Mouse (Mus musculus) kidney, embryonic 16.5 days (tissue): ENCODE measurements around the gene Wbp2nl. TPM values are rescaled to one million over a fixed set of nuclear protein-coding genes. Genes with fewer than 3 reads are reported as not detected.
"Not testable (repeated sequence)": the region's sequence is repeated elsewhere in the genome, so short reads cannot be mapped to it uniquely, and the experiment has no call there.

ENCODE experiments used
- ATAC-seq: fragments of 200-750 bp; cut with Nextera tagmentation; 2 replicates; pipeline ENCODE4 v1.8.0; 2017; ENCODE audit warnings: moderate TSS enrichment; ENCODE audit not compliant: low FRiP score, low TSS enrichment
- H3K27ac ChIP-seq: fragments of 300-500 bp; sonication (generic); 2 replicates; pipeline ENCODE4 v1.5.1; 2014; ENCODE audit warnings: low read length
- H3K27me3 ChIP-seq: fragments of 300-500 bp; sonication (generic); 2 replicates; pipeline ENCODE4 v1.6.1; 2014; ENCODE audit warnings: low read length, control low read depth, mixed read lengths; ENCODE audit not compliant: insufficient read depth
- H3K36me3 ChIP-seq: fragments of 300-500 bp; sonication (generic); 2 replicates; pipeline ENCODE4 v1.6.1; 2014; ENCODE audit warnings: low read length, control low read depth, mixed read lengths; ENCODE audit not compliant: insufficient read depth
- H3K4me1 ChIP-seq: fragments of 300-500 bp; sonication (generic); 2 replicates; pipeline ENCODE4 v1.6.1; 2014; ENCODE audit warnings: low read length, control low read depth, mixed read lengths; ENCODE audit not compliant: insufficient read depth
- H3K4me2 ChIP-seq: fragments of 300-500 bp; sonication (generic); replicated peaks from 2 replicates; pipeline ENCODE4 v1.6.1; 2014; ENCODE audit warnings: low read depth, low read length
- H3K4me3 ChIP-seq: fragments of 300-500 bp; sonication (generic); 2 replicates; pipeline ENCODE4 v1.5.1; 2014; ENCODE audit warnings: mild to moderate bottlenecking, low read length
- H3K9ac ChIP-seq: fragments of 300-500 bp; sonication (generic); replicated peaks from 2 replicates; pipeline ENCODE4 v1.6.1; 2014; ENCODE audit warnings: low read length
- H3K9me3 ChIP-seq: fragments of 300-500 bp; sonication (generic); 2 replicates; pipeline ENCODE4 v1.6.1; 2016; ENCODE audit warnings: low read length, control low read depth
- WGBS: fragments of 180-500 bp; shearing (Covaris S2); extraction: QIAGEN DNeasy Blood & Tissue Kit; methylation state at CpG from one replicate; pipeline ENCODE4 v1.1.7; 2014; 5-methylcytosine and 5-hydroxymethylcytosine counted together
- polyA plus RNA-seq: library from polyadenylated mRNA; unstranded; fragments of >200 nt; fragmentation: Nextera tagmentation; extraction: Ambion mirVana; gene quantifications from 2 replicates; pipeline ENCODE4 v1.2.1, GENCODE M21; 2015

The Wbp2nl gene
- polyA plus RNA-seq, 1 experiment from 2014 or later: 0.61 TPM

- Histone ChIP-seq H3K4me2 (peak overlapping the region; percentile 89), H3K27ac (peak overlapping the region; percentile 83), H3K4me3 (peak overlapping the region; percentile 98), H3K9ac (peak overlapping the region; percentile 99), H3K9me3 (no peaks in the 10 kb centered on the region), H3K36me3 (peaks cover 22% of the 10 kb centered on the region), H3K27me3 (no peaks in the 10 kb centered on the region), H3K4me1 (peaks cover 23% of the 10 kb centered on the region)
- under 1% methylated on average over 23 of the region's 23 CpGs for WGBS
- ATAC-seq: no peak
Measured at GRCm38 (mm10) chr15:82353745-82354113, 55.0 kb downstream of the Wbp2nl start.

- ATAC-seq: peak; percentile 100
- H3K9ac ChIP-seq: peak within 1 kb of the TSS; percentile 99
Measured at GRCm38 (mm10) chr15:82354126-82354945, 55.6 kb downstream of the Wbp2nl start, which contains the start of gene Ndufa6. Gene Ndufa6, minus strand, starts transcription at chr15:82354322.

GRCm38 (mm10) chr15:82358431-82359260 is 59.9 kb downstream of the Wbp2nl start:
- no peak for ATAC-seq
- Histone ChIP-seq H3K9ac (0 out of 2 replicates have a peak overlapping the region, but pooled peaks have one; percentile 42), H3K4me2 (0 out of 2 replicates have a peak overlapping the region, but pooled peaks have one; percentile 14), H3K27me3 (no peaks in the 10 kb centered on the region), H3K36me3 (no peaks in the 10 kb centered on the region), H3K27ac (peak overlapping the region; percentile 27; the same call in 1 of the 2 replicates), H3K4me1 (peaks cover 23% of the 10 kb centered on the region), H3K9me3 (no peaks in the 10 kb centered on the region), H3K4me3 (no peak overlapping the region)
- WGBS: 48% methylated on average over 22 of the region's 22 CpGs

More at GRCm38 (mm10) chr15:82354126-82354945, 55.6 kb downstream of the Wbp2nl start, which contains the start of gene Ndufa6:
- Histone ChIP-seq H3K27ac (peak within 1 kb of the TSS; percentile 94), H3K4me2 (peak within 1 kb of the TSS; percentile 89), H3K4me3 (peak within 1 kb of the TSS; percentile 98), H3K27me3 (no peaks in the 10 kb centered on the region), H3K36me3 (peaks cover 16% of the 10 kb centered on the region), H3K9me3 (no peaks in the 10 kb centered on the region), H3K4me1 (peaks cover 27% of the 10 kb centered on the region)
- WGBS: 2% methylated on average over 57 of the region's 57 CpGs

- no peak overlapping the region for H3K4me2 ChIP-seq
- no peaks in the 10 kb centered on the region for H3K36me3 ChIP-seq
- peaks cover 17% of the 10 kb centered on the region; the same call in 1 of the 2 replicates for H3K4me1 ChIP-seq
- 63% methylated on average over 11 of the region's 11 CpGs for WGBS
- H3K9ac ChIP-seq: 0 out of 2 replicates have a peak overlapping the region, but pooled peaks have one; percentile 27
- peak overlapping the region; percentile 29 for H3K27ac ChIP-seq
- H3K4me3 ChIP-seq: no peak overlapping the region
- ATAC-seq: peak; percentile 86
- no peaks in the 10 kb centered on the region for H3K9me3 ChIP-seq
- H3K27me3 ChIP-seq: no peaks in the 10 kb centered on the region
Measured at GRCm38 (mm10) chr15:82361459-82362018, 62.8 kb downstream of the Wbp2nl start.

GRCm38 (mm10) chr15:82362234-82362633 is 63.5 kb downstream of the Wbp2nl start:
- Histone ChIP-seq H3K4me2 (no peak overlapping the region), H3K4me3 (no peak overlapping the region), H3K36me3 (no peaks in the 10 kb centered on the region), H3K9me3 (no peaks in the 10 kb centered on the region), H3K4me1 (peaks cover 17% of the 10 kb centered on the region; the same call in 1 of the 2 replicates), H3K27ac (peak overlapping the region; percentile 65), H3K9ac (no peak overlapping the region), H3K27me3 (no peaks in the 10 kb centered on the region)
- no peak for ATAC-seq
- 52% methylated on average over 3 of the region's 4 CpGs for WGBS

- not testable (repeated sequence) for ATAC-seq, H3K27me3 ChIP-seq, H3K9me3 ChIP-seq, H3K9ac ChIP-seq, H3K4me2 ChIP-seq, H3K27ac ChIP-seq, H3K4me3 ChIP-seq, H3K36me3 ChIP-seq
- 41% methylated on average over 7 of the region's 12 CpGs for WGBS
- H3K4me1 ChIP-seq: peaks cover 12% of the 10 kb centered on the region; the same call in 1 of the 2 replicates
Measured at GRCm38 (mm10) chr15:82363801-82364200, 65.0 kb downstream of the Wbp2nl start.

Other genes starting within 250 kb of the Wbp2nl start
- not detected in 2 replicates for gene 4930407I10Rik, start 239.8 kb upstream of the Wbp2nl start, polyA plus RNA-seq
- gene Mei1, start 229.0 kb upstream of the Wbp2nl start, polyA plus RNA-seq: 0.10 TPM in 1 of 2 replicates, not detected in the other
- 17.3 and 19.5 TPM in 2 replicates for gene Ccdc134, start 171.0 kb upstream of the Wbp2nl start, polyA plus RNA-seq
- 134 and 144 TPM in 2 replicates for gene Srebf2, start 151.8 kb upstream of the Wbp2nl start, polyA plus RNA-seq
- gene Shisa8, start 86.1 kb upstream of the Wbp2nl start, polyA plus RNA-seq: 0.41 and 0.62 TPM in 2 replicates
- 0.15 TPM in 1 of 2 replicates, not detected in the other for gene Tnfrsf13c, start 74.6 kb upstream of the Wbp2nl start, polyA plus RNA-seq
- gene Cenpm, start 54.2 kb upstream of the Wbp2nl start, polyA plus RNA-seq: 65.9 and 71.2 TPM in 2 replicates
- gene 1500009C09Rik, start 46.6 kb upstream of the Wbp2nl start, polyA plus RNA-seq: not detected in 2 replicates
- gene Sept3, start 24.1 kb upstream of the Wbp2nl start, polyA plus RNA-seq: 8.6 and 11.3 TPM in 2 replicates
- gene Naga, start 40.0 kb downstream of the Wbp2nl start, polyA plus RNA-seq: 81.9 and 87.4 TPM in 2 replicates
- 10.4 and 12.5 TPM in 2 replicates for gene Pheta2, start 40.0 kb downstream of the Wbp2nl start, polyA plus RNA-seq
- gene Smdt1, start 40.0 kb downstream of the Wbp2nl start, polyA plus RNA-seq: 319 and 325 TPM in 2 replicates
- 415 and 434 TPM in 2 replicates for gene Ndufa6, start 55.4 kb downstream of the Wbp2nl start, polyA plus RNA-seq
- gene Cyp2d22, start 81.3 kb downstream of the Wbp2nl start, polyA plus RNA-seq: 18.2 and 21.1 TPM in 2 replicates
- gene Cyp2d11, start 95.1 kb downstream of the Wbp2nl start, polyA plus RNA-seq: not detected in 2 replicates
- 0.26 TPM in 1 of 2 replicates, not detected in the other for gene Cyp2d10, start 108.2 kb downstream of the Wbp2nl start, polyA plus RNA-seq
- gene Cyp2d9, start 134.5 kb downstream of the Wbp2nl start, polyA plus RNA-seq: 0.11 TPM in 1 of 2 replicates, not detected in the other